Mouse (Mus musculus) embryo, embryonic 10.5 days (tissue): ENCODE measurements at regions not wholly inside any gene's neighbourhood (a gene's known extent, or its start where the extent isn't known, plus 50 kb on each side); places are given as distances from the start of the nearest gene placed in this dataset.

Source experiments
- DNase-seq: peaks from one replicate; pipeline ENCODE4 v3.0.0-alpha.2; 2015; ENCODE audit warnings: low spot score

DNA sequence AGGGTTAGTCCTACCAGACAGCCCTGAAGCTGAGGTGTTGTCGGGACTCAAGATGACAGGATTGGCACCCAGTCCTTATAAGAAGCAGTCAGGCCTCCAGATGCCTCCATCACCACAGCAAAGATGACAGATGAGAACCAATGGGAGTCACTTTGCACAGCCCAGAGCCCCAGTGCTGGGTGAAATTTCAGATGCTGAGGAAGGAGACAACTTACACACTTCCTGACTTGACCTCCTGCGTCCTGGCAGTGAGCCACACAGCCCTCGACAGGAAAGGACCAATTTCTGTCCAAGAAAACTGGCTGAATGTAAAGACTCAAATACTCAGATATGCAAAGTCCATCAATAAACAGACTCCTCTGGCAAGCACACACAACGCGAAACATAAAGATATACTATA, 67.6 kb upstream of the Intu start:
- DNase-seq: no peak

GRCm38 (mm10) chr3:40470101-40470500, 61.0 kb upstream of the Intu start:
- peak; percentile 47 for DNase-seq

DNA sequence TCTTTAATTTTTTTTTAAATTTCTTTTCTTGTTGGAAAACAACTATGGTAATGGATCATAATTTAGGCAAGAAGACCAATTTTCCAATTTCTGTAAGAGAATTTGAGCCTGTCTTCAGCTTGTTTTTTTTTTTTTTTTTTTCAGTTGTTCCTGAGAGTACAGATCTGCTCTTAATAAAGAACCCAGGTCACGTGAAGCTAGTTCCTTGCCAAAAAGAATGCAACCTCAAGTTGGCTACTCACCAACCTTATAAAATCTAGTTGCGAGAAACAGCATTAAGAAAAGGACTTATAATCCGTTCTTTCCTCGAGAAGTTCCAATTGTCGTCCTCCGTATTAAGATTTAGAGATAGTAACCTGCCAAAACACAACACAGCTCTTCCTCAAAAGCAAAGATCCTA, 58.3 kb upstream of the Intu start:
- no peak for DNase-seq

DNA sequence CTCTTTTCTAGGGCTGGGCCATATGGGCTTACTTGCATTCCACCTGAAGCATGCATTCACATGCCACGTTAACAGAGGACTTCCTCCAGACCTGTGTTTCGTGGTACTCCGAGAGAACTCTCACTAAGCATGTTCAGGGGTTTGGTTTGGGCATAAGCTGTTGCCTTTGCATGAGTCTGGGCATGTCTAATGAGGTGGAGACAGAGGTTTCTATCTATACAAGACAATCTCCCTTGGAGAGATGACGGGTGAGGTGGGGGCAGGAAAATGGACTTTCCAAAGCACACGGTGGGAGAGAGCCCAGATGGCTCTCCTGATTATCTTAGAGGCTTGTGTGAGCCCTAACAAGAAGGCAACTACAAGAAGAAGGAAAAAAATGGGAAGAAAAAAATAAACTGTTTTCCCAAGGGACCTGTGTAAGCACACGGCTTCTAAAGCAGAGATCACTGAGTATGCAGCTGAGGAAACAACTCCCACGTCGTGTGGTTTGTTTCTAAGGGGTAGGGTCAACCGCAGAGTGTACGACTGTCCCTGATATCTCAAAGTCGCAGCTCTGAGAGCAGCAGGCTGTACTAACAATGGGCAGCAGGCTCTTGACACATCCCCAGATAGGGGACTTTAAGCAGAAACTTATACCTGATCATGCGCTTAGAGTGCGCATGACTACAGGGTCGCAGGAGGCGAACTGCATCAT, 50.7 kb upstream of the Intu start:
- no peak for DNase-seq
